Mouse (Mus musculus) bone marrow, adult 2 months (tissue): ENCODE data around the gene Lamp1.

Experiments used
- CTCF ChIP-seq: fragments of 200-500 bp; IDR thresholded peaks from 2 replicates; pipeline ENCODE4 v1.5.1; 2011; ENCODE audit warnings: low read length, control low read depth; ENCODE audit not compliant: control insufficient read depth, insufficient read depth
- POLR2A ChIP-seq: fragments of 200-500 bp; IDR thresholded peaks from 2 replicates; pipeline ENCODE4 v1.6.1; 2011; ENCODE audit warnings: low read depth, mild to moderate bottlenecking, control low read depth, low read length, borderline replicate concordance; ENCODE audit not compliant: control insufficient read depth

DNA sequence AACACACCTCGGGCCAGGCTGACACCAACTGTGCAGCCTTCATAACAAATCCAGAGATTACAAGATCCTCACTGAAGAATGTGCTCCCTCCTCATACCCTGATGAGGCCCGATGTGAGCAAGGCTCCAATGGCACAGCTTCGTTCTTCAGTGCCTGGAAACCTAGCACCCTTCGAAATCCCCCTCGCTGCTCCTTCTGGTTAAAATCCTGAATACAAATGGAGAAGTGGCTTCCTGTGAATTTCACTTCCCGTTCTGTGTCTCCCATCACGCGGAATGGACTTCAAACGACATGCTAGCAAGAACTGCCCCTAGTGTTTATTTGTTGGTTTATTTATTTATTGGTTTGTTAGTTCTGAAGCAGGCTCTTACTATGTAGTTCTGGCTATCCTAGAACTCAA is 3.6 kb upstream of the Lamp1 start:
- TF ChIP-seq POLR2A (no peak), CTCF (no peak)
